Mouse (Mus musculus) midbrain, embryonic 10.5 days (tissue): ENCODE data around the gene Hdac9. TPM values are rescaled to one million over a fixed set of nuclear protein-coding genes. Genes with fewer than 3 reads are reported as not detected.

Source experiments
- DNase-seq: peaks from one replicate; pipeline ENCODE4 v3.0.0-alpha.2; 2017; ENCODE audit warnings: low spot score
- H3K27ac ChIP-seq: fragments of 300-500 bp; sonication (generic); replicated peaks from 2 replicates; pipeline ENCODE4 v1.5.1; 2016; ENCODE audit warnings: mild to moderate bottlenecking
- H3K27me3 ChIP-seq: fragments of 300-500 bp; sonication (generic); 2 replicates; pipeline ENCODE4 v1.6.1; 2016; ENCODE audit warnings: low read depth, mild to moderate bottlenecking; ENCODE audit not compliant: poor library complexity, severe bottlenecking
- H3K36me3 ChIP-seq: fragments of 300-500 bp; sonication (generic); 2 replicates; pipeline ENCODE4 v1.6.1; 2016; ENCODE audit warnings: mild to moderate bottlenecking, moderate library complexity
- H3K4me1 ChIP-seq: fragments of 300-500 bp; sonication (generic); 2 replicates; pipeline ENCODE4 v1.6.1; 2016
- H3K4me3 ChIP-seq: fragments of 300-500 bp; sonication (generic); 2 replicates; pipeline ENCODE4 v1.5.1; 2016; ENCODE audit warnings: mild to moderate bottlenecking, moderate library complexity
- H3K9me3 ChIP-seq: fragments of 300-500 bp; sonication (generic); replicated peaks from 2 replicates; pipeline ENCODE4 v1.6.1; 2016; ENCODE audit warnings: mild to moderate bottlenecking
- WGBS: fragments of 180-500 bp; shearing (Covaris S2); methylation state at CpG from one replicate; pipeline ENCODE4 v1.1.7; 2016; 5-methylcytosine and 5-hydroxymethylcytosine counted together
- polyA plus RNA-seq: library from polyadenylated mRNA; unstranded; fragments of >200 nt; fragmentation: Nextera tagmentation; extraction: Ambion mirVana; gene quantifications from 2 replicates; pipeline ENCODE4 v1.2.1, GENCODE M21; 2016

Gene Hdac9
- polyA plus RNA-seq, 1 experiment from 2014 or later, result 7.9 TPM

DNA sequence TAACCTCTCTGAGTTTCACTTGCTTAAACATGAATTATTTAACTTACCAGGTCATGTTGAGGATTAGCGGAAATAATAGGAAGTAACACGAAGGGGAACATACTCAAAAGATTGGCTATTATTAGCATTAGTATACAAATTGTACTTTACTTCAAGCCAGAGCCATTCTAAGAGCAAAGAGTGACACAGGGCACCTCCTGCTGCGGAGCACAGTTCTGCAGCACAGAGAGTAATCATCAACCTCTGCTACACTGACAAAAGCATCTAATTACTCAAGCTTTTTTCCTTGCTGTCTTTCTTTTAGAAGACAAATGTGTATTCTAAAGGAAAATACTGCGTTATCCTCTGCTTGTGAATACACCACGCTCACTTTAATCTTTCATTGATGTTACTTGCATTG is 79.6 kb downstream of the Hdac9 start:
- Histone ChIP-seq H3K36me3 (no peaks in the 10 kb centered on the region), H3K27ac (no peak overlapping the region), H3K9me3 (no peaks in the 10 kb centered on the region), H3K27me3 (peaks cover 38% of the 10 kb centered on the region), H3K4me1 (peaks cover 9% of the 10 kb centered on the region), H3K4me3 (no peak overlapping the region)
- WGBS, result 42% methylated on average over 5 of the region's 5 CpGs
- no peak for DNase-seq

DNA sequence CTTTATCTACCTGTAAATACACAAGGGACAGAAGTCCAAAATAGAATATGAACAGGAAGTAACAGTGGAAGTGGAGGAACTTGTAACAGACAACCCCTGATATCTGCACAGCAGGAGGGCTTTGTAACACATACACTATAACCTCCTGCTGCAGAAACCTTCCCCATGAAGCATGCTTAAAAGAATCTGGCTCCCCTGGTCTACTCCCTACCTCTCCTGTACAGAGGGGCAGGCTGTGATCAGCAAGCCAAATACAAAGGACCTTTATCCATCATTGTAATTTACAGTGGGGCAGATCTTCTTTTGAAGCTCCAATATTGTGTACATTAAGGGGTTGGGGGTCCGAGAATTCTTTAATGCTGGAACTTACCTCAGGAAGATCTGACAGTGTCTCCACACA is 80.0 kb downstream of the Hdac9 start:
- H3K27ac ChIP-seq, result no peak overlapping the region
- peaks cover 38% of the 10 kb centered on the region for H3K27me3 ChIP-seq
- 50% methylated on average over 1 of the region's 1 CpGs for WGBS

DNA sequence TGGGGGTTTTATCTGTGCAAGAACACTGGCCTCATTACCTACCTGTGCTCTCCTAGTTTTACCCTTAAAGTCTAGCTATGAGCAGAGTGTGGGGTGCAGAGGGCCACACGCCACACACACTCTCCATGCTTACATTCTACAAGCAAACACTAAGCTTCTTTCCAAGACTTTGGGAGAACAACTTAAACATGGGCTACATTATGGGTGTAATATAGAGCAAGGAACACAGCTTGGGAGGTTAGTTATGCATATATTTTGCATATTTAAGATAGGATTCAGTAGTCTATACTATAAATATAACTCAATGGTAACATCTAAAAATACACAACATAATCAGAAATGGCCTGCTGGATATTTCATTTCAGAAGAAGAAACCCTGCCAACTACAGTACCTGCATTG is 80.8 kb downstream of the Hdac9 start:
- Histone ChIP-seq H3K4me3 (no peak overlapping the region), H3K36me3 (no peaks in the 10 kb centered on the region), H3K27ac (no peak overlapping the region), H3K27me3 (peaks cover 38% of the 10 kb centered on the region), H3K9me3 (no peaks in the 10 kb centered on the region), H3K4me1 (peaks cover 9% of the 10 kb centered on the region)
- 88% methylated on average over 1 of the region's 1 CpGs for WGBS
- DNase-seq, result no peak

More for the DNA sequence above, 80.0 kb downstream of the Hdac9 start:
- H3K9me3 ChIP-seq, result no peaks in the 10 kb centered on the region
- H3K36me3 ChIP-seq, result no peaks in the 10 kb centered on the region
- no peak for DNase-seq
- no peak overlapping the region for H3K4me3 ChIP-seq
- peaks cover 9% of the 10 kb centered on the region for H3K4me1 ChIP-seq

DNA sequence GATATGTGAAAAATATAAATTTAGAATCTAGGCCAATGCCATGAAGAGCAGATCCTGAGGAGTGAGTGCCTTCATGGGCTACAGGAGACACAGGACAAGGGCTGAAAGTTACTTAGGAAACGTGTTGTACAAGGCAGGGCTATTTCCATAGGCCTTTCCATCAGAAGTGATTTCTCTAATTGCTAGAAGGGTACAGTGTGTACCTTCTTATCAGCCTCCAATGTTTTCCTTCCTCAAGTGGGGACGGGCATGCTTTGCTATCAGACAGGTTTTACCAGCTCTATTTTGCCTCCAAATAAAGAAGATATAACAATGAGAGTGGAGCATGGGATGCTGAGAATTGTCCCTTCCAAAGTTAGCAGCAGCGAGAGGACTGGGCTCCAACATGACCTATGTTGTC is 81.4 kb downstream of the Hdac9 start:
- peaks cover 38% of the 10 kb centered on the region for H3K27me3 ChIP-seq
- H3K4me3 ChIP-seq, result no peak overlapping the region
- 88% methylated on average over 3 of the region's 3 CpGs for WGBS
- no peak overlapping the region for H3K27ac ChIP-seq
- peaks cover 9% of the 10 kb centered on the region for H3K4me1 ChIP-seq
- no peak for DNase-seq
- no peaks in the 10 kb centered on the region for H3K9me3 ChIP-seq
- H3K36me3 ChIP-seq, result no peaks in the 10 kb centered on the region

DNA sequence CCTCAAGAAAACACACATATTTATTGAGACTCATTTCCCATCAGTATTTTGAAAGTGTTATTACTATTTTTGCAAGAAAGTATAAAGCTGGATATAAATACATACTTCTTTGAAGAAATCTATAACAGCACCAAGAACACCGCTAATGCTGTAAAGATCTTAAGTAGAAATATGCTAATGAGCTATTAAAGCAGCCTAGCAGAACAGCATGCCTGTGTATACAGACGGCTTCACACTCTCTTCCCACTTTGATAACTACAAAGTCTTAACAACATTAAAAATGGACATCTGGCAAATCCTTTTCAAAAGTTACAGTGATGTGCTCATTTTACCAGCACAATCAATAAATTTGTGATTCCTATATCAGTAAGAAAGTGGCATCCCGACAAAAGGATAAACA is 88.2 kb downstream of the Hdac9 start:
- Histone ChIP-seq H3K27ac (no peak overlapping the region), H3K4me1 (no peaks in the 10 kb centered on the region), H3K36me3 (no peaks in the 10 kb centered on the region), H3K27me3 (no peaks in the 10 kb centered on the region; the same call in 1 of the 2 replicates), H3K4me3 (no peak overlapping the region), H3K9me3 (no peaks in the 10 kb centered on the region)
- 67% methylated on average over 3 of the region's 3 CpGs for WGBS
- no peak for DNase-seq

DNA sequence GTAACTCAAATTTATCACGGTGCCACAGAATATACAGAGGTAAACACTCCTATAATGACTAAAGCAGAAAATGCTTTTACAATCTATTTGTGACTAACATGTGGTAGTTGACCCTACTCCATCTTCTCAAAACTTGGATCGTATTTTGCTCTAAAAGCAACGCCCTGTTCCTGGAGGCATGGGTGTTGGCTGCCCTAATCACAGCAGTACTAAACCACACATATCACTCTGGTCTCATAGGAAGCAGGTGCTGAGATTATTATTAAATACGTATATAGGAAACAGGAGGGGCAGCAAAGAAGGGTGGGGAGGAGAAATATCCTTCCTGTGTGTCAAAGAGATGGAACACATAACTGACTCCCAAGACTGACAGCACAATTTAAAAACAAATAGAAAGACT is 90.0 kb downstream of the Hdac9 start:
- DNase-seq, result no peak
- Histone ChIP-seq H3K4me1 (no peaks in the 10 kb centered on the region), H3K4me3 (no peak overlapping the region), H3K27ac (no peak overlapping the region), H3K27me3 (no peaks in the 10 kb centered on the region), H3K36me3 (no peaks in the 10 kb centered on the region), H3K9me3 (no peaks in the 10 kb centered on the region)
- WGBS, result 89% methylated on average over 4 of the region's 4 CpGs

DNA sequence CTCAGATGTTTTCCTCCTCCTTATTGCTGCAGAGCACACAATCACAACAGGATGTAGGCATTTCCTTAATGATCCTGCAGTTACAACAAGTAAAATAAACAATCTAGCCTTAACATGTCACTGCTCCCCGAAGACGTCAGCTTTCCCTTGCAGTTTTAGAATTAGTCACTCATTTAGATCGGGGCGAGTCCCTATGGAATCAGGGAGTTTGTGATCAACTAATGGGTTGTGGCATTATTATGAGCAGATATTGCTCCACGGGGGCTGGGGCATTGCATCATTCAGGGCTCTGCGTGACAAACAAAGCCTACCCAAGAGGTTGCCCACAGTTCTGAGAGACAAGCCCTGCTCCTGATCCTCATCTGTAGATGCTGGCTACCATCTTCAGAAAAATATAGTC is 96.7 kb downstream of the Hdac9 start:
- Histone ChIP-seq H3K9me3 (no peaks in the 10 kb centered on the region), H3K36me3 (no peaks in the 10 kb centered on the region), H3K4me3 (no peak overlapping the region), H3K4me1 (no peaks in the 10 kb centered on the region), H3K27ac (no peak overlapping the region), H3K27me3 (no peaks in the 10 kb centered on the region)
- WGBS, result 78% methylated on average over 6 of the region's 6 CpGs
- no peak for DNase-seq

DNA sequence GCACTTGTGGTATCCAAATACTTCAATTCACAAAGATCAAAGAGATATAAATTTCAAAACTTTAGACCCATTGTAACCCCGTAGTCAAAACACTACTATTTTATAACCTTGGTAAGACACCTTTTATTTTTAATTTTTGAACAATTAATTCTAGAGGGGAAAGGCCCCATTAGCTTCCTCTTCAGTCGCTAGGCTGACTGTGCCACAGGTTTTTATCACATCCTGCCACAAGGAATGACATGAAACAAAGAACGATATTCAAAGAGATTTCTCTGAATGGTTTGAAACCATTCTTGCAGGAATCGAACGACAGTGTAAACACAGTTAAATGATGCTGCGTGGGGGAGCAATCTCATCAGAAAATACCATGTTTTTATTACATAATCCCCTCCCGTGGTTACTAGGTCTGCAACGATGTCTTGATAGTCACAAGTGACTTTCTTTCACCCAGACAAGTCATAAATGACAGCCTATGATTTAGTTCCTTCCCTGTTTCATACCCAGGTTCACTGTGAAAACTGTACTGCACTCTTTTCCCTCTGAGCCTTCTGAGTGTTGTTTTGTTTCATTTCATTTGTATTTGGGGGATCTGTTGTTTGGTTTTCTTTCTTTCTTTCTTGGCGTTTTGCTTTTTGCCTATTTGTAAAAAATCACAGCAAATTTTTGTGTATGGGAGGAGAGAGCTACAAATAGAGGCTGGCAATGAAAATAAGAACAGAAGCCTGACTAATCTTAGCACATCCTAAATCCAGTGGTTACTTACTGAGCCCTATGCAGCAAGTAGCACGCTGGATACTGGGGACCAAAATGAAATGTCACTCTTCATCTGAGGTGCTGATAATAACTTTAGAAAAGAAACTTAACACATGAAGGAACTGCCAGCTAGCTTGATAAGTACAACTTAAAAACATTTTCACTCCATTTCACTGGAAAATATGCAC is 105.0 kb downstream of the Hdac9 start:
- 81% methylated on average over 10 of the region's 10 CpGs for WGBS
- DNase-seq, result no peak
- no peak overlapping the region for H3K4me3 ChIP-seq
- H3K4me1 ChIP-seq, result no peaks in the 10 kb centered on the region
- no peaks in the 10 kb centered on the region for H3K27me3 ChIP-seq
- no peaks in the 10 kb centered on the region for H3K36me3 ChIP-seq
- no peak overlapping the region for H3K27ac ChIP-seq
- no peaks in the 10 kb centered on the region for H3K9me3 ChIP-seq

DNA sequence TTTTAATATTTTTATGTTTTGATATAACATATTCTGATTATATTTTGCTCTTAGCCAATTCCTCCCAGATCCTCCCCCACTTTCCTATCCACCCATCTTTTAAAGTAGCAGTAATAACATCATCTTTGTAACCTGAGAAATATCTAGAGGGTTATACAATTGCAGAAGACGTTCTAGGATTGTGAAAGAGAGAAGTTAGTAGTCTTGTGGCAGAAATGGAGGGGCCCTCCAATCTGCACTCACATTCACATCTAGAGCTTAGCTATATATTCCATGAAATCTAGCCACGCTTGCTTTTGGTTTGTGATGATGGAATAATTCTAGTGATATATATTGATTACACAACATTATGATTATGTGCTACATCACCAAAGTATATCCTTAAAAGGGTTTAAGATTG is 106.7 kb downstream of the Hdac9 start:
- Histone ChIP-seq H3K27ac (no peak overlapping the region), H3K36me3 (no peaks in the 10 kb centered on the region), H3K4me3 (no peak overlapping the region), H3K4me1 (no peaks in the 10 kb centered on the region), H3K27me3 (no peaks in the 10 kb centered on the region), H3K9me3 (no peaks in the 10 kb centered on the region)
- WGBS, result 84% methylated on average over 2 of the region's 2 CpGs
- DNase-seq, result no peak

DNA sequence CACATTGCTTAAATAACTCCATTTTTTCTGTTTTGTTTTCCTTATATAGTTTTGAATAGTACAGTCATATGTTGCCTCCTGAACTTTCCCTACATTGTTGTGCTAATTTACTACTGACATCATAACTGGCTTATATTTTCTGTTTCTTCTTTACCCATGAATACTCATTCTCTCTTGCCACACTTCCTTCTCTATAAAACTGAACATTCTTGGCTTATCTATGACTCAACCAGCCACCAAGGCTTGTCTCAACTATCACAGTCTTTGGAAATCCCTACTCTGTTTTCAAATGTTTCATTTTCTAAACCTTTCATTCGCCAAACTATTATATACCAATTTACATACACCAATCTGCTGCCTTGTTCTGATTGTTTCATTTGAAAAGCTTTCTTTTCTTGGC is 108.7 kb downstream of the Hdac9 start:
- Histone ChIP-seq H3K27ac (no peak overlapping the region), H3K4me1 (no peaks in the 10 kb centered on the region), H3K9me3 (no peaks in the 10 kb centered on the region), H3K27me3 (no peaks in the 10 kb centered on the region), H3K4me3 (no peak overlapping the region), H3K36me3 (no peaks in the 10 kb centered on the region)
- WGBS, result 90% methylated on average over 1 of the region's 1 CpGs
- DNase-seq, result no peak

DNA sequence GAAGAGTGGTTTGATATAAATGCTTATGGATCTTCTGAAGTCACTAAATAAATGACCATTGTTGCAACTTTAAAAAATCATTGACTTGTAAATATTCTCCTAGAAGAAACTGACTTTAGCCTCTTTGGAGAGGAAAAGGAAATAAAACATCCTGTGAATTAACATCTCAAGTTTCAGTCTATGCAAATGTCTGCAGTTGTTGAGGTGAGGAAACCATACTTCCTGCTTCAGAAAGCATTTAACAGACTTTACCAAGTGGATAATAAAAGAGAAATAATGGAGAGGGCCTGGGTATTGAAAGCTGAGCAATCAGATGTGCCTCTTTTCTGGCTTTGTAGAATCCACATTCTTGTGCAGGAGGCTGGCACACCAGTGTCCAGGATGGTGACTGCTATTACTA is 110.4 kb downstream of the Hdac9 start:
- Histone ChIP-seq H3K4me3 (no peak overlapping the region), H3K9me3 (no peaks in the 10 kb centered on the region), H3K4me1 (no peaks in the 10 kb centered on the region), H3K27me3 (no peaks in the 10 kb centered on the region), H3K27ac (no peak overlapping the region), H3K36me3 (no peaks in the 10 kb centered on the region)
- no peak for DNase-seq

DNA sequence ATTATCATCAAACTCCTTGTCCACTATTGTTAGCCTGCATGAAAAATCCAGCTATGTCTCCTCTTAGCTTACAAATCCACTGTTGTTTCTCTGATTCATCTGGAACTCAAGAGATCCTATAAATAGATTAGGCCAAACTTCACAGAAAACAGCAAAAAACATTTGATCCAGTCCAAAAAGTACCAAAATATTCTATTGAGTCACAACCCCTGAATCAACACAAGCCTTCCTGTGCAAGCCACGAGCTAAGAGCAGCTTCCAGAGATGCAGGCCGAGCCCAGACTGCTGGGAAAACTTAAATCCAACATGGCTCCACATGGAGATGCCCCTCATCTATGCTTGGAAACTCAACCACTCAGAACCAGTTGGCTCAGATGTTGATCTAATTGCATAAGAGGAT is 113.2 kb downstream of the Hdac9 start:
- no peaks in the 10 kb centered on the region for H3K36me3 ChIP-seq
- no peak overlapping the region for H3K27ac ChIP-seq
- DNase-seq, result no peak
- no peaks in the 10 kb centered on the region for H3K4me1 ChIP-seq
- 85% methylated on average over 2 of the region's 2 CpGs for WGBS
- H3K9me3 ChIP-seq, result no peaks in the 10 kb centered on the region
- H3K4me3 ChIP-seq, result no peak overlapping the region
- H3K27me3 ChIP-seq, result no peaks in the 10 kb centered on the region

DNA sequence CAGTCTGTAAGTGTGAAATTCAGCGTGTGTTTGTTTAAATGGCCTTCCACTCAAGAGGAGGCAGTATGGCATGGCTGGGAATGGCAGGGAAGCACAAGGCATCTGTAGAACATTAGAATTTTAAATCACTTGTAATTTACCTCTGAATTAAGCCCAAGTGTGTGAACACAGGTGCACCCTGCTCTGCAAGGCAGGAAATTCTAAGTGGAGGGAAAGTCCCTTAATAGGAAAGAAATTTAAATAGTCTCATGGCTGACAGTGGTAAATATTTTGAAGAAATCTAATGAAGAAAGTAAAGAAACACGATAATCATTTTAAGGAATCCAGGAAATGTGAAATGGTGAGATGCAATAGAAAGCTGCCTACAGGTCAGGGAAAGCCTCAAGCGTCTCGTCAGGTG is 114.6 kb downstream of the Hdac9 start:
- Histone ChIP-seq H3K4me1 (no peaks in the 10 kb centered on the region), H3K27ac (no peak overlapping the region), H3K9me3 (no peaks in the 10 kb centered on the region), H3K4me3 (no peak overlapping the region), H3K36me3 (no peaks in the 10 kb centered on the region), H3K27me3 (no peaks in the 10 kb centered on the region)
- 80% methylated on average over 4 of the region's 4 CpGs for WGBS
- no peak for DNase-seq
